Mouse (Mus musculus) testis, adult 2 months (tissue): ENCODE results near the gene Phactr4. TPM values are rescaled to one million over a fixed set of nuclear protein-coding genes. Genes with fewer than 3 reads are reported as not detected.

Source experiments
- H3K27ac ChIP-seq: fragments of 200-500 bp; 2 replicates; pipeline ENCODE4 v1.5.1; 2012; ENCODE audit warnings: low read depth, low read length; ENCODE audit not compliant: control insufficient read depth, insufficient read depth
- H3K27me3 ChIP-seq: fragments of 200-500 bp; 2 replicates; pipeline ENCODE4 v1.6.1; 2012; ENCODE audit warnings: mild to moderate bottlenecking, low read length, moderate library complexity; ENCODE audit not compliant: control insufficient read depth, insufficient read depth
- H3K36me3 ChIP-seq: fragments of 200-500 bp; 2 replicates; pipeline ENCODE4 v1.6.1; 2012; ENCODE audit warnings: mild to moderate bottlenecking, low read length; ENCODE audit not compliant: control insufficient read depth, insufficient read depth
- H3K4me1 ChIP-seq: fragments of 200-500 bp; 2 replicates; pipeline ENCODE4 v1.6.1; 2012; ENCODE audit warnings: low read length; ENCODE audit not compliant: control insufficient read depth, insufficient read depth
- H3K4me3 ChIP-seq: fragments of 200-500 bp; 2 replicates; pipeline ENCODE4 v1.5.1; 2012; ENCODE audit warnings: low read depth, mild to moderate bottlenecking, low read length, moderate library complexity, mixed read lengths; ENCODE audit not compliant: control insufficient read depth
- CTCF ChIP-seq: fragments of 200-500 bp; IDR thresholded peaks from 2 replicates; pipeline ENCODE4 v1.5.1; 2012; ENCODE audit warnings: low read depth, mild to moderate bottlenecking, inconsistent platforms, low read length, moderate library complexity; ENCODE audit not compliant: control insufficient read depth, insufficient read depth, insufficient replicate concordance
- POLR2A ChIP-seq: fragments of 200-500 bp; IDR thresholded peaks from 2 replicates; pipeline ENCODE4 v1.6.1; 2012; ENCODE audit warnings: low read depth, mild to moderate bottlenecking, inconsistent platforms, low read length, moderate library complexity; ENCODE audit not compliant: control insufficient read depth
- polyA plus RNA-seq: library from polyadenylated mRNA; depleted of rRNA; stranded (reverse); fragments of >200 nt; gene quantifications from 2 replicates; pipeline ENCODE4 v1.2.3, GENCODE M21; 2012

Gene Phactr4
- polyA plus RNA-seq, 1 experiment, result 8.5 TPM

- Histone ChIP-seq H3K36me3 (no peaks in the 10 kb centered on the region; the same call in 1 of the 2 replicates), H3K4me3 (peak within 1 kb of the TSS; percentile 91), H3K27ac (peak within 1 kb of the TSS; percentile 96), H3K27me3 (no peaks in the 10 kb centered on the region), H3K4me1 (peaks cover 7% of the 10 kb centered on the region)
- TF ChIP-seq CTCF (0 out of 2 replicates have a peak, but pooled peaks have one; percentile 9), POLR2A (peak; percentile 99)
Measured at GRCm38 (mm10) chr4:132353481-132353885, 68.8 kb downstream of the Phactr4 start, which contains the start of gene Rcc1. TSS of gene Rcc1 (minus strand) at chr4:132353605.

GRCm38 (mm10) chr4:132352739-132353138, 69.5 kb downstream of the Phactr4 start:
- H3K27me3 ChIP-seq, result no peaks in the 10 kb centered on the region
- no peaks in the 10 kb centered on the region; the same call in 1 of the 2 replicates for H3K36me3 ChIP-seq
- peak overlapping the region; percentile 96 for H3K27ac ChIP-seq
- H3K4me3 ChIP-seq, result peak overlapping the region; percentile 91
- peaks cover 7% of the 10 kb centered on the region for H3K4me1 ChIP-seq
- TF ChIP-seq POLR2A, result no peak
- no peak for TF ChIP-seq CTCF

- Histone ChIP-seq H3K36me3 (no peaks in the 10 kb centered on the region; the same call in 1 of the 2 replicates), H3K27me3 (no peaks in the 10 kb centered on the region), H3K4me3 (peak overlapping the region; percentile 55), H3K27ac (peak overlapping the region; percentile 80), H3K4me1 (peaks cover 7% of the 10 kb centered on the region)
- TF ChIP-seq POLR2A (no peak), CTCF (no peak)
Measured at GRCm38 (mm10) chr4:132351401-132351800, 70.9 kb downstream of the Phactr4 start.

- Histone ChIP-seq H3K27ac (peak overlapping the region; percentile 80), H3K36me3 (no peaks in the 10 kb centered on the region; the same call in 1 of the 2 replicates), H3K4me3 (peak overlapping the region; percentile 55; the same call in 1 of the 2 replicates), H3K4me1 (peaks cover 4% of the 10 kb centered on the region), H3K27me3 (no peaks in the 10 kb centered on the region)
- TF ChIP-seq POLR2A (no peak), CTCF (no peak)
Measured at GRCm38 (mm10) chr4:132350854-132351253, 71.4 kb downstream of the Phactr4 start.

- TF ChIP-seq POLR2A, result no peak
- no peak for TF ChIP-seq CTCF
- no peak overlapping the region for H3K27ac ChIP-seq
Measured at GRCm38 (mm10) chr4:132350123-132350740, 72.1 kb downstream of the Phactr4 start.

GRCm38 (mm10) chr4:132349495-132350122, 72.7 kb downstream of the Phactr4 start:
- Histone ChIP-seq H3K27me3 (no peaks in the 10 kb centered on the region), H3K27ac (no peak overlapping the region)

More at GRCm38 (mm10) chr4:132350123-132350740, 72.1 kb downstream of the Phactr4 start:
- peaks cover 4% of the 10 kb centered on the region for H3K4me1 ChIP-seq
- peak overlapping the region; percentile 50; the same call in 1 of the 2 replicates for H3K4me3 ChIP-seq
- H3K36me3 ChIP-seq, result no peaks in the 10 kb centered on the region; the same call in 1 of the 2 replicates
- no peaks in the 10 kb centered on the region for H3K27me3 ChIP-seq

GRCm38 (mm10) chr4:132346661-132347060, 75.6 kb downstream of the Phactr4 start:
- H3K4me1 ChIP-seq, result no peaks in the 10 kb centered on the region; the same call in 1 of the 2 replicates
- no peaks in the 10 kb centered on the region for H3K36me3 ChIP-seq
- peak overlapping the region; percentile 72 for H3K4me3 ChIP-seq
- TF ChIP-seq POLR2A (no peak), CTCF (no peak)
- H3K27ac ChIP-seq, result peak overlapping the region; percentile 5; the same call in 1 of the 2 replicates
- no peaks in the 10 kb centered on the region for H3K27me3 ChIP-seq

More at GRCm38 (mm10) chr4:132349495-132350122, 72.7 kb downstream of the Phactr4 start:
- Histone ChIP-seq H3K36me3 (no peaks in the 10 kb centered on the region; the same call in 1 of the 2 replicates), H3K4me3 (peak overlapping the region; percentile 1; the same call in 1 of the 2 replicates), H3K4me1 (peaks cover 4% of the 10 kb centered on the region)
- no peak for TF ChIP-seq CTCF
- TF ChIP-seq POLR2A, result no peak
